Mouse (Mus musculus) lung, postnatal 10 days (tissue): Measurements from ENCODE around the gene Frat2.
A peak's percentile ranks its signal among the peaks of the same experiment; 100 is the strongest.

Source experiments
- DNase-seq: peaks from one replicate; pipeline ENCODE4 v3.0.0; 2021

The Frat2 gene

GRCm38 (mm10) chr19:41844345-41844744, 3.6 kb downstream of the Frat2 start:
- no peak for DNase-seq

- DNase-seq, result no peak
These were observed 5.2 kb downstream of the Frat2 start for GRCm38 (mm10) chr19:41842706-41843105.

- DNase-seq, result no peak
These were observed 5.7 kb downstream of the Frat2 start for GRCm38 (mm10) chr19:41842196-41842595.

GRCm38 (mm10) chr19:41841105-41841750, 6.7 kb downstream of the Frat2 start:
- no peak for DNase-seq

- no peak for DNase-seq
These were observed 8.2 kb downstream of the Frat2 start for GRCm38 (mm10) chr19:41839685-41840084.

GRCm38 (mm10) chr19:41838808-41839207, 9.1 kb downstream of the Frat2 start:
- no peak for DNase-seq

GRCm38 (mm10) chr19:41837917-41838261, 10.0 kb downstream of the Frat2 start:
- DNase-seq, result peak; percentile 56

- DNase-seq, result no peak
These were observed 10.6 kb downstream of the Frat2 start for GRCm38 (mm10) chr19:41837194-41837916.

- no peak for DNase-seq
These were observed 11.2 kb downstream of the Frat2 start for GRCm38 (mm10) chr19:41836719-41837118.

GRCm38 (mm10) chr19:41835816-41836215, 12.1 kb downstream of the Frat2 start:
- peak; percentile 42 for DNase-seq

- no peak for DNase-seq
These were observed 12.5 kb downstream of the Frat2 start for GRCm38 (mm10) chr19:41835407-41835806.

GRCm38 (mm10) chr19:41832501-41833201, 15.3 kb downstream of the Frat2 start:
- no peak for DNase-seq

GRCm38 (mm10) chr19:41831718-41832391, 16.1 kb downstream of the Frat2 start:
- no peak for DNase-seq

GRCm38 (mm10) chr19:41831101-41831570, 16.8 kb downstream of the Frat2 start:
- peak; percentile 40 for DNase-seq

- DNase-seq, result peak; percentile 85
These were observed 17.6 kb downstream of the Frat2 start for GRCm38 (mm10) chr19:41830106-41831031.

GRCm38 (mm10) chr19:41829381-41830105, 18.4 kb downstream of the Frat2 start, which contains the start of gene Frat1:
Gene Frat1, plus strand, starts transcription at chr19:41829970.
- peak; percentile 89 for DNase-seq

- DNase-seq, result no peak
These were observed 19.0 kb downstream of the Frat2 start for GRCm38 (mm10) chr19:41828941-41829340.

GRCm38 (mm10) chr19:41826529-41826928, 21.4 kb downstream of the Frat2 start:
- DNase-seq, result no peak

GRCm38 (mm10) chr19:41824950-41825349, 23.0 kb downstream of the Frat2 start:
- DNase-seq, result no peak

- no peak for DNase-seq
These were observed 25.3 kb downstream of the Frat2 start for GRCm38 (mm10) chr19:41822589-41822988.

- peak; percentile 41 for DNase-seq
These were observed 26.5 kb downstream of the Frat2 start for GRCm38 (mm10) chr19:41821436-41821835.
